Mouse (Mus musculus): Measurements from ENCODE around the gene Dapk1. TPM values are rescaled to one million over a fixed set of nuclear protein-coding genes. Genes with fewer than 3 reads are reported as not detected.

Gene Dapk1
- polyA plus RNA-seq, 1 experiment from 2014 or later, result 33.2 TPM

DNA sequence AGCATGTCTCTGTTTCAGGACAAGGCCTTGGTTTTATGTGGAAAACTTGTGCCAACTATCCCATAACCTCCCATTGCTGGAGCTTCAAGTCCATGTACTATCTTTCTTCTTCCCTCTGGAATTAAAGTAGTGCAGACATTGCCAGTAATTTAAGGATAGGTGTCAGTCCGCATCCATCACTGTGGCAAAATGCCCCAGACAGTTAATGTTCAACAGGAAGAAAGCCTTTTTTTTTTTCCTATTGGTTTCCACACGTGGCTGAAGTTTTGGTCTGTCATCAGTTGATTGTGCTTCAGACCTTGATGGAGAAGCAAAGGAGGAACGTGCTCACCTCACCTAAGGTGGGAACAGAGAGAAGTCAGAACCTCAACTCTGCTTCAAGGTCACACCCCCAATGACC lies 23.2 kb upstream of the Dapk1 start:
- Histone ChIP-seq H3K4me2 (ENCODE audit: low read length) (no peak overlapping the region), H3K36me3 (ENCODE audit: control insufficient read depth, insufficient read depth, low read length) (no peaks in the 10 kb centered on the region), H3K4me1 (ENCODE audit: control insufficient read depth, insufficient read depth, low read depth, low read length) (no peaks in the 10 kb centered on the region), H3K9me3 (ENCODE audit: control insufficient read depth, low read length) (no peaks in the 10 kb centered on the region), H3K27me3 (replicated peaks; ENCODE audit: control insufficient read depth, insufficient read depth, low read length) (no peaks in the 10 kb centered on the region), H3K9ac (ENCODE audit: low read depth, low read length) (no peak overlapping the region), H3K4me3 (ENCODE audit: low read length) (no peak overlapping the region), H3K27ac (ENCODE audit: low read depth, low read length) (no peak overlapping the region)
- 81% methylated on average over 3 of the region's 3 CpGs for WGBS
- ATAC-seq, result no peak

DNA sequence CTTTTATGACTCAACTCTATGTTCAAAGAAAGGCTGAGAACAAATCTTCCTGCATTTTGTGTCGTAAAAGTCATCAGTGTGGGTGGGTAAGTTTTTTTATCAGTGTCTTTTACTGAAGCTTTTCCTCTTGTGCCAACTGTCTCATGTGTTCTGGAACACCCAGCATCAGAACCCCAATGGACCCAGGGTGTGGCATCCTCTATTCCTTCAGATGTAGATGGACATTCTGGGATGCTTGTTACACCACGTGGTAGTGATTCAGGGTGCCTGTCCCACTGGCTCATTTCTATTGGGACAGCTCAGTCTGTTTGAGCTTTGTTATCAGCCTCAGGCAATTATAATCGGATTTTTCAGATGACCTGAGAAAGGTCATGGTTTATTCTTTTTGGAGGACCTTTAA lies 6.9 kb upstream of the Dapk1 start:
- no peak for ATAC-seq
- Histone ChIP-seq H3K9ac (ENCODE audit: low read depth, low read length) (no peak overlapping the region), H3K4me2 (ENCODE audit: low read length) (no peak overlapping the region), H3K27me3 (replicated peaks; ENCODE audit: control insufficient read depth, insufficient read depth, low read length) (no peaks in the 10 kb centered on the region), H3K36me3 (ENCODE audit: control insufficient read depth, insufficient read depth, low read length) (no peaks in the 10 kb centered on the region), H3K9me3 (ENCODE audit: control insufficient read depth, low read length) (no peaks in the 10 kb centered on the region), H3K4me1 (ENCODE audit: control insufficient read depth, insufficient read depth, low read depth, low read length) (no peaks in the 10 kb centered on the region), H3K27ac (ENCODE audit: low read depth, low read length) (no peak overlapping the region), H3K4me3 (ENCODE audit: low read length) (no peak overlapping the region)
- WGBS, result 76% methylated on average over 3 of the region's 3 CpGs

DNA sequence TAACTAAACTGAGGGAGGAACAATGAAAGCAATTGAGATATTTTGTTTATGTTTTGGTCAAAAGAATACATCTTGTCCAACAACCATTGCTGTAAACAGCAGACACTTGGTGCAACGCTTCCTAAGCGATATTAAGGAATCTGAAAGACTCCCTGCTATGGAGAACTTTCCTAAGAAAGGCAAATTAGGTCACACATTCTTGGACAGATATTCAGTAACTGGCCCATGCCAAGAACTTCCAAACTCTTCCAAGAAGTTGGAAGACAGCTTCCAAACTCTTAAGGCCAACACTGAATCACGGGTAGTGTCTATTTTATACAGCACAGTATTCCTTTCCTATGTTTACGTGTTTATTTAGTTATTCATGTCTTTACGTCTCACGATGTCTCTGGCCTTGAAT lies 6.2 kb upstream of the Dapk1 start:
- Histone ChIP-seq H3K4me1 (ENCODE audit: control insufficient read depth, insufficient read depth, low read depth, low read length) (no peaks in the 10 kb centered on the region), H3K4me3 (ENCODE audit: low read length) (no peak overlapping the region), H3K27me3 (replicated peaks; ENCODE audit: control insufficient read depth, insufficient read depth, low read length) (no peaks in the 10 kb centered on the region), H3K27ac (ENCODE audit: low read depth, low read length) (no peak overlapping the region), H3K36me3 (ENCODE audit: control insufficient read depth, insufficient read depth, low read length) (no peaks in the 10 kb centered on the region), H3K9me3 (ENCODE audit: control insufficient read depth, low read length) (no peaks in the 10 kb centered on the region), H3K9ac (ENCODE audit: low read depth, low read length) (no peak overlapping the region), H3K4me2 (ENCODE audit: low read length) (no peak overlapping the region)
- 84% methylated on average over 6 of the region's 6 CpGs for WGBS
- no peak for ATAC-seq

DNA sequence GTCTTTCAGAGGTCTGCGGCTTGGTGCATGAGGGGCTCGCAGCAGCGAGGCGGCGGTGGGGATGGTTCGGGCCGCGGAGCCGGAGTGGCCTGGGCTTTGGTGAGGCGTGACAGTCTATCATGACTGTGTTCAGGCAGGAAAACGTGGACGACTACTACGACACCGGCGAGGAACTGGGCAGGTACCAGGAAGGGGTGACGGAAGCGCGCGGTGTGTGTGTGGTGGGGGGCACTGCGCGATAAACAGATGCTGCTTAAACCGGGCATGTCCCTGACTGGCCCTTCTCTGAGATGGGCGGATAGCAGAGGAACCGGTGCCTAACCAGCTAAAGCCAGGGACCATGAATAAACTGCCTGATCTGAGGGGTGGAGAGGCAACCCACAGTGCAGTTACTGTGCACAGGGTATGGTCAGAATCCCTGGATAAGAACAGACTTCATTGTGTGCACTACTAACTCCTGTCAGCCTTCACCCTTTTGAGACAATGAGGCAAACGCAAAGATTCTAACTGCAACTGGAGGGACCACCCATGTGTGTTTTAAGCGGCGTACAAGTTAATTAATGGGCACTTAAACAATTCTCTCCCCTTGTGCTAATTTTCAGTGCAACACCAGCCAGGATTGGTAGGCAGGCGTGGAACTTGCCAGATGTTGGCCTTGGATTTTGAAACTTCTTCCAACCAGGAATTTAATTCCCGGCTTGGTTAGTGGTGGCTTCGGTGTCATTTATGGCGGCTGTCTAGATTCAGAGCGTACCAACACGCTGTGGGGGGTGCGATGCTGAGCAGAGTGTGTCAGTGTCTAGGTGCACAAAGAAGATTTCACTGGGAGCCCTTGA lies 887 bp downstream of the Dapk1 start:
- H3K4me3 ChIP-seq (ENCODE audit: low read length), result peak overlapping the region; percentile 92
- no peaks in the 10 kb centered on the region for H3K27me3 ChIP-seq (replicated peaks; ENCODE audit: control insufficient read depth, insufficient read depth, low read length)
- H3K9me3 ChIP-seq (ENCODE audit: control insufficient read depth, low read length), result no peaks in the 10 kb centered on the region
- peak overlapping the region; percentile 97 for H3K27ac ChIP-seq (ENCODE audit: low read depth, low read length)
- H3K36me3 ChIP-seq (ENCODE audit: control insufficient read depth, insufficient read depth, low read length), result 0 out of 2 replicates have a peak, but pooled peaks cover 2% of the 10 kb centered on the region
- H3K4me1 ChIP-seq (ENCODE audit: control insufficient read depth, insufficient read depth, low read depth, low read length), result peaks cover 11% of the 10 kb centered on the region
- H3K9ac ChIP-seq (ENCODE audit: low read depth, low read length), result peak overlapping the region; percentile 96
- ATAC-seq, result peak; percentile 71
- peak overlapping the region; percentile 67 for H3K4me2 ChIP-seq (ENCODE audit: low read length)
- 2% methylated on average over 34 of the region's 34 CpGs for WGBS

DNA sequence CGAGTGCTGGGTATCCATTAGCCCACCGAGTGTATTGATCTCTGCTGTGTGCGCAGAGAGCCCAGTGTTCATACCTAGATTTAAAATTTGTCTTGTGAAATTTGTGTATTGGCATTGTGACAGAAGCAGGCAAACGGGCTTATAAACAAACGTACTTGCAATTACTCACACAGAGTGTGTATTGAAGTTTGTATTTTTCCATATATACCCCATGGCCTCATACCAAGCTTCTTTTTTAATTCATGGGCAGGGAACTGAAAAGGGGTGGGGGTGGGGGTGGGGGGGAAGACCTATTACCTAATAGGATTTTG lies 1.5 kb downstream of the Dapk1 start:
- Histone ChIP-seq H3K4me1 (ENCODE audit: control insufficient read depth, insufficient read depth, low read depth, low read length) (peaks cover 11% of the 10 kb centered on the region), H3K27me3 (replicated peaks; ENCODE audit: control insufficient read depth, insufficient read depth, low read length) (no peaks in the 10 kb centered on the region), H3K9ac (ENCODE audit: low read depth, low read length) (peak overlapping the region; percentile 96; the same call in 1 of the 2 replicates), H3K36me3 (ENCODE audit: control insufficient read depth, insufficient read depth, low read length) (0 out of 2 replicates have a peak, but pooled peaks cover 2% of the 10 kb centered on the region), H3K4me2 (ENCODE audit: low read length) (peak overlapping the region; percentile 67), H3K4me3 (ENCODE audit: low read length) (peak overlapping the region; percentile 92), H3K27ac (ENCODE audit: low read depth, low read length) (no peak overlapping the region), H3K9me3 (ENCODE audit: control insufficient read depth, low read length) (no peaks in the 10 kb centered on the region)
- WGBS, result 27% methylated on average over 5 of the region's 5 CpGs
- no peak for ATAC-seq

DNA sequence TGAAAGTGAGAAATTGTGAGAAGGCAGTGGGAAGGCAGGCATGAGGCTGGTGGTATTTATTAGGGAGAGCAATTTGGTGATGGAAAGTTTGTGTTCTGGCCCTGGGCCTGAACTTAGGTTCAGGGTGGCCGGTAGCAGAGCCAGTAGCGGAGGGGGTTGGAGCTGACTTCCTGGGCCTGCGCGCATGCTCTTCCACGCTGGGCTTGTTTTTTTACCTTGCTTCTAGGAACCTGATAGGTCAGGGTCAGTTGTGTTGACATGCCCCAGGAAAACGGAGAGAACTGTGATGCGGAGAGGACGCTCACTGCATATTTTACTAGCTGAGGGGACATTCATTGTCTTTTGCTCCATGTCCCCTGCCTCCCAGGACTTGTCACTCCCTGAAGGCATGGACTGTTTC lies 5.7 kb downstream of the Dapk1 start:
- Histone ChIP-seq H3K9me3 (ENCODE audit: control insufficient read depth, low read length) (no peaks in the 10 kb centered on the region), H3K9ac (ENCODE audit: low read depth, low read length) (no peak overlapping the region), H3K27ac (ENCODE audit: low read depth, low read length) (no peak overlapping the region), H3K27me3 (replicated peaks; ENCODE audit: control insufficient read depth, insufficient read depth, low read length) (no peaks in the 10 kb centered on the region), H3K4me3 (ENCODE audit: low read length) (no peak overlapping the region), H3K36me3 (ENCODE audit: control insufficient read depth, insufficient read depth, low read length) (0 out of 2 replicates have a peak, but pooled peaks cover 2% of the 10 kb centered on the region), H3K4me2 (ENCODE audit: low read length) (no peak overlapping the region), H3K4me1 (ENCODE audit: control insufficient read depth, insufficient read depth, low read depth, low read length) (peaks cover 11% of the 10 kb centered on the region)
- 85% methylated on average over 8 of the region's 8 CpGs for WGBS
- ATAC-seq, result no peak

DNA sequence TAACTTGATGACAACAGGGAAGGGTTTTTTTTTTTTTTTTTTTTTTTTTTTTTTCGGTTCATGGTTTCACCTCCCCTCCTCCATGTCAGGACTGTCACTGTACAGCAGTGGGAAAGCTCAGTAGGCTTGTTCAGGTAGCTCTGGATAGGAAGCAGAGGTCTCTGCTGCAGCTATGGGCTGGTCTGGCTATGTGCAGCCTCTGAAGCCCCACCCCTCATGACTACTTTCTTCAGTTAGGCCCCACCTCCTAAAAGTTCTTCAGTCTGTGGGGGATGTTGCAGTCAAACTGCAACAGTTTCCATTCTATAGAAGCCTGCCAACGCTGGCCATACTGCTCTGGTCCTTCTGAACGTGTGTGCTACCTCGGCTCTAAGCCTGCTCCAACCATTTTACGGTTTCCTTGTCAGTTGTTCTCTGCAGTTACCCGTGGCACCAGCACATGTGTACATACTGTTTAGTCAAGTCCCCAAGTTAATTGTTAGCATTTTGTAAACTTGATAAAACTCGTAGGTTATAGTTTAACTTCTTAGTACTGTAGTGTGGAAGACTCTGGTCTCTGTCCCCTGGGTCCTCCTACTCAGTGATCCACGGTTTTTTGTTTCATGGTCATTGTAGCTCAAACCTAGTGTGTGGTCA lies 6.8 kb downstream of the Dapk1 start:
- no peak for ATAC-seq
- 0 out of 2 replicates have a peak, but pooled peaks cover 2% of the 10 kb centered on the region for H3K36me3 ChIP-seq (ENCODE audit: control insufficient read depth, insufficient read depth, low read length)
- no peak overlapping the region for H3K4me3 ChIP-seq (ENCODE audit: low read length)
- WGBS, result 84% methylated on average over 8 of the region's 8 CpGs
- H3K4me1 ChIP-seq (ENCODE audit: control insufficient read depth, insufficient read depth, low read depth, low read length), result peaks cover 13% of the 10 kb centered on the region
- H3K4me2 ChIP-seq (ENCODE audit: low read length), result no peak overlapping the region
- no peak overlapping the region for H3K9ac ChIP-seq (ENCODE audit: low read depth, low read length)
- no peaks in the 10 kb centered on the region for H3K9me3 ChIP-seq (ENCODE audit: control insufficient read depth, low read length)
- H3K27me3 ChIP-seq (replicated peaks; ENCODE audit: control insufficient read depth, insufficient read depth, low read length), result no peaks in the 10 kb centered on the region
- H3K27ac ChIP-seq (ENCODE audit: low read depth, low read length), result no peak overlapping the region

DNA sequence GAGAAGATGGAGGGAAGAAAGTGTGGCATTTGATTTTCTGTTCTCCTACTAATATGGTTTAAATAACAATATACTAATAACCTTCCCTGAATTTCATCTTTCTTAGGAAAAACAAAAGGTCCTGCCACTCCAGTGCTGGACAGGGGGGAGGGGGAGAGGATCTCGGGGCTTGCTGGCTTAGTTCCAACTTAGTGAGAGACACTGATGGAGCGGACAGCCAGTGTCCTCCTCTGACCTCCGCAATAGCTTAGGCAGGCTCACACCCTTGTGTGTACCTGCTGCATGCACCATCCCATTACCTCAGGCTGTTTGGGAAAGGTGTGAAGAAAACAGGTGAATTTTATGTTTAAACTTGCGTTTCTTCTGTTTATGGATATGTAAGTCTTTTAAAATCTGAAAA lies 7.5 kb downstream of the Dapk1 start:
- Histone ChIP-seq H3K36me3 (ENCODE audit: control insufficient read depth, insufficient read depth, low read length) (0 out of 2 replicates have a peak, but pooled peaks cover 2% of the 10 kb centered on the region), H3K9ac (ENCODE audit: low read depth, low read length) (no peak overlapping the region), H3K4me1 (ENCODE audit: control insufficient read depth, insufficient read depth, low read depth, low read length) (peaks cover 6% of the 10 kb centered on the region), H3K27ac (ENCODE audit: low read depth, low read length) (no peak overlapping the region), H3K27me3 (replicated peaks; ENCODE audit: control insufficient read depth, insufficient read depth, low read length) (no peaks in the 10 kb centered on the region), H3K9me3 (ENCODE audit: control insufficient read depth, low read length) (no peaks in the 10 kb centered on the region), H3K4me2 (ENCODE audit: low read length) (no peak overlapping the region), H3K4me3 (ENCODE audit: low read length) (no peak overlapping the region)
- ATAC-seq, result no peak
- 52% methylated on average over 4 of the region's 4 CpGs for WGBS

DNA sequence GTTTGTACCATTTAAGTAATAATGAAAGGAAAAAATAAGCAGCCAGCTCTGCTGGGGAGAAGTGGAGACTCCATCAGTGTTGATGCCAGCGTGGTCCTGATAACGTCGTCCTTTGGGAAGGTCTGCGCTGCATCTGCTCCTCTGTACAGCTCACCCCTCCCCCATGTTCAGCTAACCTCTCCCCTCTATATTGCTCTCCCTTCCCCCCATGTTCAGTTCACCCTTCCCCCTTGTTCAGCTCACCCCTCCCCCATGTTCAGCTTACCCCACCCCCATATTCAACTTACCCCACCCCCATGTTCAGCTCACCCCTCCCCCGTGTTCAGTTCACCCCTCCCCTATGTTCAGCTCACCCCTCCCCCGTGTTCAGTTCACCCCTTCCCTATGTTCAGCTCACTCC lies 8.8 kb downstream of the Dapk1 start:
- no peak overlapping the region for H3K4me2 ChIP-seq (ENCODE audit: low read length)
- H3K9ac ChIP-seq (ENCODE audit: low read depth, low read length), result no peak overlapping the region
- WGBS, result 56% methylated on average over 6 of the region's 6 CpGs
- H3K27me3 ChIP-seq (replicated peaks; ENCODE audit: control insufficient read depth, insufficient read depth, low read length), result no peaks in the 10 kb centered on the region
- no peak for ATAC-seq
- 0 out of 2 replicates have a peak, but pooled peaks cover 2% of the 10 kb centered on the region for H3K36me3 ChIP-seq (ENCODE audit: control insufficient read depth, insufficient read depth, low read length)
- H3K9me3 ChIP-seq (ENCODE audit: control insufficient read depth, low read length), result no peaks in the 10 kb centered on the region
- H3K27ac ChIP-seq (ENCODE audit: low read depth, low read length), result no peak overlapping the region
- H3K4me3 ChIP-seq (ENCODE audit: low read length), result no peak overlapping the region
- H3K4me1 ChIP-seq (ENCODE audit: control insufficient read depth, insufficient read depth, low read depth, low read length), result peaks cover 12% of the 10 kb centered on the region
